Mouse (Mus musculus) small intestine, adult 2 months (tissue): ENCODE data around the gene Sh3d19.

ENCODE experiments used
- CTCF ChIP-seq: fragments of 200-500 bp; IDR thresholded peaks from 2 replicates; pipeline ENCODE4 v1.5.1; 2012; ENCODE audit warnings: low read depth, mild to moderate bottlenecking, control low read depth, inconsistent platforms, low read length, moderate library complexity, mixed read lengths; ENCODE audit not compliant: insufficient replicate concordance, insufficient read length; ENCODE audit errors: extremely low read depth
- POLR2A ChIP-seq: fragments of 200-500 bp; IDR thresholded peaks from 2 replicates; pipeline ENCODE4 v1.6.1; 2012; ENCODE audit warnings: low read depth, mild to moderate bottlenecking, control low read depth, inconsistent platforms, low read length, moderate library complexity

GRCm38 (mm10) chr3:86149063-86149462 lies 178.2 kb downstream of the Sh3d19 start:
- TF ChIP-seq POLR2A: no peak
- no peak for TF ChIP-seq CTCF
